Mouse (Mus musculus): ENCODE results near the gene Lrrc73.

- TF ChIP-seq CTCF (IDR thresholded peaks at IDR 0.05; ENCODE audit: low read depth, low read length) (no peak), POLR2A (IDR thresholded peaks at IDR 0.05; ENCODE audit: borderline replicate concordance, low read depth, low read length) (no peak)
Measured at GRCm38 (mm10) chr17:46275034-46275433, 21.7 kb downstream of the Lrrc73 start.
